Mouse (Mus musculus): Measurements from ENCODE around the gene Fgf18.

The Fgf18 gene

GRCm38 (mm10) chr11:33150364-33150763 is 3.2 kb upstream of the Fgf18 start:
- CTCF ChIA-PET, result no interaction called here

- CTCF ChIA-PET, result interaction anchor here (0.9 kb wide), 1 partner anchor 10 kb away, joined by 3 read pairs; no protein-coding TSS in a partner anchor
These were observed 2.3 kb upstream of the Fgf18 start for GRCm38 (mm10) chr11:33149453-33149852.

GRCm38 (mm10) chr11:33149088-33149436 is 1.9 kb upstream of the Fgf18 start:
- CTCF ChIA-PET, result interaction anchor here (0.6 to 0.9 kb wide), 2 partner anchors 10 to 513 kb away, joined by 3 to 14 read pairs; no protein-coding TSS in a partner anchor

- CTCF ChIA-PET, result interaction anchor here (0.6 kb wide), 1 partner anchor 513 kb away, joined by 14 read pairs; no protein-coding TSS in a partner anchor
These were observed 1.3 kb upstream of the Fgf18 start for GRCm38 (mm10) chr11:33148338-33149087.

- CTCF ChIA-PET, result no interaction called here
These were observed 555 bp upstream of the Fgf18 start for GRCm38 (mm10) chr11:33147572-33148337.

GRCm38 (mm10) chr11:33146651-33147131 is 509 bp downstream of the Fgf18 start:
- CTCF ChIA-PET, result no interaction called here

- CTCF ChIA-PET, result no interaction called here
These were observed 1.1 kb downstream of the Fgf18 start for GRCm38 (mm10) chr11:33146143-33146497.

GRCm38 (mm10) chr11:33145201-33146142 is 1.7 kb downstream of the Fgf18 start:
- CTCF ChIA-PET, result no interaction called here

GRCm38 (mm10) chr11:33143906-33144305 is 3.3 kb downstream of the Fgf18 start:
- CTCF ChIA-PET, result no interaction called here

- CTCF ChIA-PET, result no interaction called here
These were observed 4.4 kb downstream of the Fgf18 start for GRCm38 (mm10) chr11:33142801-33143200.

GRCm38 (mm10) chr11:33140111-33140460 is 7.1 kb downstream of the Fgf18 start:
- CTCF ChIA-PET, result no interaction called here

GRCm38 (mm10) chr11:33139458-33140110 is 7.6 kb downstream of the Fgf18 start:
- CTCF ChIA-PET, result no interaction called here

- CTCF ChIA-PET, result interaction anchor here (0.5 kb wide), 1 partner anchor 502 kb away, joined by 16 read pairs; no protein-coding TSS in a partner anchor
These were observed 8.5 kb downstream of the Fgf18 start for GRCm38 (mm10) chr11:33138686-33139085.

GRCm38 (mm10) chr11:33134391-33134986 is 12.7 kb downstream of the Fgf18 start:
- CTCF ChIA-PET, result interaction anchor here (0.6 kb wide), 1 partner anchor 50 kb away, joined by 11 read pairs; no protein-coding TSS in a partner anchor

GRCm38 (mm10) chr11:33132619-33133338 is 14.4 kb downstream of the Fgf18 start:
- CTCF ChIA-PET, result no interaction called here

- CTCF ChIA-PET, result no interaction called here
These were observed 20.1 kb downstream of the Fgf18 start for GRCm38 (mm10) chr11:33127058-33127457.

- CTCF ChIA-PET, result interaction anchor here (0.5 kb wide), 1 partner anchor 11 kb away, joined by 4 read pairs; no protein-coding TSS in a partner anchor
These were observed 24.5 kb downstream of the Fgf18 start for GRCm38 (mm10) chr11:33122575-33123268.

- CTCF ChIA-PET, result no interaction called here
These were observed 27.6 kb downstream of the Fgf18 start for GRCm38 (mm10) chr11:33119556-33119955.

GRCm38 (mm10) chr11:33119116-33119515 is 28.1 kb downstream of the Fgf18 start:
- CTCF ChIA-PET, result interaction anchor here (0.6 kb wide), 1 partner anchor 64 kb away, joined by 5 read pairs; no protein-coding TSS in a partner anchor
